Mouse (Mus musculus) kidney, adult 8-10 months (tissue): ENCODE results near the gene Crybg3.
"Not testable (repeated sequence)": the region's sequence is repeated elsewhere in the genome, so short reads cannot be mapped to it uniquely, and the experiment has no call there.

ENCODE experiments used
- DNase-seq, 2 experiments: peaks; one replicate each; pipeline ENCODE4 v3.0.0; 2022

The Crybg3 gene

DNA sequence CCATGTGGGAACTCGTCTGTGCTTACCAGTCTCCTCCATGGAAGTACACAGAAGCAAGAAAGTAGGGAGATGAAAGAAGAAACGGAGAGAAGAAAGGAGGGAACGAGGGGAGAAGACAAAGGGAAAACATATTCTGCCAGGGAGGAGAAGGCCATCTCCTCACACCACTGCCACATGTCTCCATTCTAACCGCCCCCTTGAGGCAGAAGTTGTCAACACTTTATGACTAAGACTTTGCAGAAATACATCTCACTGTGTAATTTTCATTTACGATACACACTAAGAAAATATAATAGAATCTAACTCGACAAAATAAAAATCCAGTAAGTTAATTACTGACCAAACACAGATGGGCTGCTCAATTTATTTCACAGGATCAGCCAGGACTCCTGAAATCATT is 73.8 kb downstream of the Crybg3 start:
- no peak for DNase-seq

DNA sequence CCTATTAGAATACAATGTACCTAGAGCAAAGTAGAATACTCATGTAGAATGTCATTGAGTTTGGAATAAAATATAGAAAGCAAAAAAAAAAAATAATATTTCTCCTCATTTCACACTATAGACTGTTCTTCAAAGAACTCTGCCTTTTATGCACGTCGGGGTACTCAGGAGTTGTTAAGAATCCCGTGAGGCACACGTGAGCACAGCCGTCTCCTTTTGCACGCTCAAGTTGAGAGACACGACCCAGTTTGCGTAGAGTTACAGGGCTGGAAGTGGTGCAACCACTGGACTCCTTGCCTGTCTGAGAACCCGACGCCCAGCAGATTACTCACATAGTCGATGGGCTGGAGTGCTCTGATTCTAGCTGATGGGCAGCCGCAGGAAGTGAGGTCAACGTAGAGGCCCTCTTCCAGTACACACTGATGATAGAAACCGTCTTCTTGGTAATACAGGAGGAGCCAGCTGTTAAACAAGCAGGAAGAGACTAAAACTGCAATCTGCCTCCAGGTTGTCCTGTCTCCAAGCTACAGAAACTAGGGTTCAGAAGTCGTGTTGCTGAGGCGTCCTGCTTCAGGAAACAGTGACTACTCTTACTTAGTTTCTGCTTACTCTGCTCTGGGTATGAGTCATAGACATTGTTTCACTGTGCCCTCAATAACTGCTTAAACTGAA is 78.9 kb downstream of the Crybg3 start:
- no peak for DNase-seq

DNA sequence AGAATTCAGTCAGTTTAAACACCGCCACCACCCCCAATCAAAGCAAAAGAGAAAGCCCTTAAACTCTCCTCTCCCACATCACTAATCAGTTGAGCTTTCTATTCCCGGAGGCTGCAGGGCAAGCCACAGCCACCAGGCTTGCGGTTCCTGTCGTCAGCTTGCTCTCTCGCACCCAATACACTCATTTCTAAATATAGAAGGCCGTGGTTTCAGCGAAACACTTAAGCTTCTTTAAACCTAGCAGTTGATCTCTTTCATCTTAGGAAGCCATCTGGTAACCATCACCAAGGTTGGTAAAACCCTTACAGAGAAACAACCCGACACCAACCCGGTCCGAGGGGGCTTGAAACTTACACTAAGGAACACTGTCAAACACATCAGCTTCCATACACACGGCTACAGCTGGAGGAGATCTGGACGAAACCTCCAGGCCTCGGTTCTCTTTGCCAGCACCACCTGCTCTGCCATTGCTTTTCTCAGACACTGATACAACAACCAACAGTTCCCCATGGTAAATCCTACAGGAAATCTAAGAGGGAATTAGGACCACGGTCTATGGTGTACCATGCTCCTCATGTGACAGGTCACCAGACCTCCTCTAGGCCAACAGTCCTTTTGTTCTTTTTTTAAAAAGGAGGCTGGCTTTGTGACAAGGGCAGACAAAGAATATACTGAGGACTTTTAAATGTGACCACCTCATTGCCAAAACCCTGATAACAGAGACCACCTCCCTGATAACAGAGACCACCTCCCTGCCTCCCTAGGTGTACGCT is 83.1 kb downstream of the Crybg3 start:
- no peak for DNase-seq

DNA sequence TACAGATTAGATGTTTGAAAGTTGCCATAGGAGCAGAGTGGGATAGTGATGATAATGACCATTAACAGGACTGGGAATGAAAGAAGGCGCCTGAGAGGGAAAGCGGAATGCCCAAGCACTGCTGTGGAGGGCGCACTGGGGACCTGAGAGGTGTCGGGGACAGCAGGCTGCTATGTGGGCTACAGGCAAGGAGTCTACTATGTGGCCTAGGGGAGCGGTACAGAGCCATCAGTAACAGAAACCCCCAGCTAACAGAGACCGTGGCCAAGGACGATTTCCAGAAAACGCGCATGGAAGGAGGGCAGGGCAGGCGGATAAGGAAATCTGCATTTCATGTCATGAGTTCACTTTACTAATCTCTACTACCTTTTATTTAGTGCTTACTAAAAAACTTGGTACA is 83.8 kb downstream of the Crybg3 start:
- DNase-seq, result no peak

DNA sequence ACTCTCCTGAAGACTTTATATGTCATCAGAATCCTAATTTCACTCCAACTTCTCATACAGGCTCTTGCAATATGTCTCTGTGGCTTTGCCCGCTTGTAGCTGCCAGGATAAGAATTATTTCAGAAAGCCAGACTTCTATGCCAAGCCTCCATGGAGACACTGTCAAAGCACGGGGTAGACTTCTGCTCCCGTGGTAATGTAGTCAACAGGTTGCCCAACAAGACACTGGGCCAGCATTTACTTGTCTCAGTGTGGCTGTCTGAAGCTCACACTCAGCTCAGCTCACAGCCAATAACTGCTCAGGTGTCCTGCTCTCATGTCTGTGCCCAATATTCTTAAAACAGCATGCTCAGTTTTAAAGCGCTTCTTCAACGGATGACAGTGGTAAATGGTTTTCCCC is 85.6 kb downstream of the Crybg3 start:
- DNase-seq, result no peak

DNA sequence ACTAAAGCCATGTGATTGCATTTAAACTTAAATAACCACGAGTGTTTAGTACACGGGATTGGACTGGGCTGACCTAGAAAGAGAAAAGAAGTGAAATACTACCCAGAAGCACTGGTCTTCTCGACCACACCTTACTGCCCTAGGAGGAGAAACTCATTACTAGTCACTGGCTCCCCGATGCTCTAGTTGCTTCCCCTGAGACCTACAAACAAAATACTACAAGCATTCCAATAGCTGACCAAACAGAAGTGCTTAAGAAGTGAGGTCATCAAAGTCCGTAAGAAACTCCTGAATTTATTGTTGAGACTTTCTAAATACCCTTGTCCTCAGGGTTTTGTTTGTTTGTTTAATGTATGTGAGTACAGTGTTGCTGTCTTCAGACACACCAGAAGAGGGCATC is 90.9 kb downstream of the Crybg3 start:
- no peak for DNase-seq

DNA sequence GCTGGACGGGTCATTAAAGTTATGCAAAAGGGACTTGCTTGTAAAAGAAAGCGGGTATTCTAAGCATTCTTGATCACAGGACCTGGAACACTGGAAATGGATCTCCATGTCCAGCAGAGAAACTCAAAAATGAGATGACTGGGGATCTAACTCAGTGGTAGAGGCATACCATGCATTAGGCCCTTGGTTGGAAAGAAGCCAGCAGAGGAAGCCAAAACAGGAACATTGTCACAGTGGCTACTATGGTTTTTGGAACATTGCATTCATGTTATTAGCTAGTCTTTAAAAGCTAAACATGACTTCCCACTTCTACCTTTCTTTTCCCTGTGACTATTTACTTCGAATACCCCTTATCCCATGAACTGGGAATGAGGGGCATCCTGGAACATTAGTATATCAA is 101.6 kb downstream of the Crybg3 start:
- DNase-seq, result no peak

DNA sequence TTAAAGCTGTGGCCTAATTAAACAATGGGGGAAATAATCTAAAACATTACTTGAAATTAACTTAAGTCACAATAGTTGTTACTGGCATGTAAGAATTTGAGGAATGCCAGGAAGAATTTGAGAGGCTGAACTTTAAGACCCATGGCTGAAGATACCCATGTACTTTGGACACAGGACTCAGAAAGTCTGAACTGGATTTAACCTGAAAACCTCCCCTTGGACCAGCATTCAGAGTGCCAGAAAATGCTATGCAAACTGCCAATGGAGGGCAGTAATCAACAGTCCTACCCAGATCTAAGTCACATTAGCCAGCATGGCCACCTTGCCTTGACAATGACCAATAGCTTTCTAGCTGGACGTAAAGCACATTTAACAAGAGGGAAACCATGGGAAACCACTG is 102.8 kb downstream of the Crybg3 start:
- peak; percentile 52 to 79 for DNase-seq

DNA sequence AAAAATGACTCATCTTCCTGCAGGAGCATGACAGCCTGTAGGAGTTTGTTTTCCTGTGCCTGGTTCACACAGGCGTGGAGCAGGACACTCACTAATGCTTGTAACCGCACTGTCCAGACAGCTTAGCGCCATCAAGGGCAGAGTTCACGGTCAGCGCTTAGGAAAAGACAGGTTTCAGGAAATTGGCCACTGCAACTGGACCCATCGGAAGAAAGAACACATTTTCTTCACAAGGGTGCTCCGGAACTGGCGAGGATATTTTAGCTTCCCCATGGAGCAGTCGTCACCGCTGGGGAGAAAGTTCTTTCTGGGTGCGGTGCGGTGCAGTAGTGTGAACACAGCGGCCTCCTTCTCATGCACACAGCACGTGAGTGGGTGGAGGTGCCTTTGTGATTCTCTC is 107.6 kb downstream of the Crybg3 start:
- DNase-seq, result peak; percentile 64 to 67

DNA sequence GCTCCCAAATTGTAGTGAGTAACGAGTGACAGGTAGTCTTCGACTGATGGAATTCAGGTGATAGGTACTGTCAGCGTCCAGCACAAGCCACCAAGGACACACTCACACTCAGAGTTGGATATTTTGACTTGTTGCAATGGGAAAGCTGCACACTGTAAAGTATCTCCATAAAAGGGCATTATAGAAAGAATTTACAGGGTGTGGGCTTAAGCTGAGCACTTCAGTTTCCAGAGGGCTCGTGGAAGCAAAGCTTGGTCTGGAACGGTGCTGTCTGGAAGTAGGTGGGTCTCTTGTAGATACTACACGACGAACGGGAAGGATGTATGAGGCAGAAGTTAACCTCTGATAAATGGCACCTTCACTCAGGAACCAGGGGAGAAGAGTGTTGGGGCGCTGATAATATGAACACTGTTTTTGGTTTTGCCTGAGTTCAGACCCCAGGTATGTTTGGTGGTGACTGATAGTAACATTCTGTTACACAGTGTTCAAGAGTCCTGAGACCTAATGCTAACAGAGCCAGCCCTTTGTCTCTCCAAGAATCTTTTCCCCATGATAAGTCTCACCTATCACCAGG is 112.7 kb downstream of the Crybg3 start:
- no peak for DNase-seq

DNA sequence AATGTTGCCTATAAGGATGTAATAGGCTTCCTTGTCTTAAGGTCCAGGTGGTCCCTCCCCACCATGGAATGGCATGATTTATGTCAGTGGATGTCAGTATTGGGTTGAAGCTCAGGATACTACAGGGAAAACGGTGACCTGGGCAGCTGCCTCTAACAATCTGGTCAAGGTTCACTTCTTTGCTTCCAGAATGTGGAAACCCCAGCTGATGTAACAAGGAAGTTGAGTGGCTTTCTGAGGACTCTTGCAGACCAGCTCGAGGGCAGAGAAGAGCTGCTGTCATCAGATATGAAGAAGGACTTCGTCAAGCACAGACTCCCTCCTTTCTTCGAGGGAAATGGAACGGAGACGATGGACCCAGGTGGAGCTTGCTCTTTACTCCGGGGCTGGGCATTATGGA is 113.5 kb downstream of the Crybg3 start:
- DNase-seq, result peak; percentile 15 to 41

DNA sequence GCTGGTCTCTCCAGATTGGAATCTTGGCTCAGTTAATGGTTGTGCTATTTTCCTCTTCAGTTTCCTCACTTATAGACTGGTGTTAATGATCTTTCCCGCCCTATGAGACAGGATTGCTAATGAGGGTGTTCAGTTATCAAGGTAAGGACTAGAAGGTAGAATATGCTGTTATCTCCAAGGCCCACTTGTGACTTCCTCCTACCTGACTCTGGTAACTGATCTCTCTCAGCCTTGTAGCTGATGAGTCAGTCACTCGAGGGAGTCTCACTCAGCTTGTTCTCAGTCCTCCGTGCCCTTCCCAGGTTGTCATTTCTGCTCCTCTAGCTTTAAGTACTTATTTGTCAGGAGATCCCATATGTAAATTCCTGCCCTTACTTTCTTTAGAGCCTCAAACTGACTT is 122.8 kb downstream of the Crybg3 start:
- DNase-seq, result no peak

DNA sequence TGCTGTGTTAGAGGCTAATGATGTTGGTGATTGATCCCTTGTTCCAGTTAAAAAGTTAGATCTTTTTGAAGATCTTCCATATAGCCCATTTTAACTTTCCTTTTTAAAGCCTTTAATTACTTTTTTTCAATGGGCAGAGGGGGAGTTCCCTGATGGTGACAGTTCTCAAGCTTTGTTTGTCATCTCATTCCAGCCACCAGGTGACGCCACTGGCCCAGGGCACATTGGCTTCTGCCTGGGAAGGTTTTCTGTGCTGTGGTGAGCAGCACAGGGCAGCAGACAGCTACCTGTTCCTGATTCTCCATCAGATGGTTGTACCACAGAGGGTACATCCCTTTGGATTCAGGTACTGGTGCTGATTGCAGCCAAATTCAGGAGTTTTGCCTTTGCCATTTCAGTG is 126.0 kb downstream of the Crybg3 start:
- peak; percentile 41 to 78 for DNase-seq

DNA sequence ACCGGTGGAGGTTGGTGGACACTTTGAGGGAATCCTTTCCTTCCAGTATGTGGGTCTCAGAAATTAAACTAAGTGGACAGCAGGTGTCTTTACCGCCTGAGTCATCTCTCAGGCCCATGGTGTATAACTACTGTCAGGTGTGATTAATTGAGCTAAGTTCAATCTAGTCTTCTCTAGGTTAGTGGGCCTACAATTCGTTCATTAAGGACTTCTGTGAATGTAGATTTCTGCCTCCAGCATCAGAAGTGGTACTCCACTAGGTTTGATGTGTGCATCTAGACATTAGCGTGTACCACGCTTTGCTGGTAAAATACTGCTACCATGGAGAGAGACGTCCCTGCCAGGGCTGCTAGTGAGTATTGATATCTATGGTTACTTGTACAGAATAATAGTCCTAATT is 128.2 kb downstream of the Crybg3 start:
- no peak for DNase-seq

DNA sequence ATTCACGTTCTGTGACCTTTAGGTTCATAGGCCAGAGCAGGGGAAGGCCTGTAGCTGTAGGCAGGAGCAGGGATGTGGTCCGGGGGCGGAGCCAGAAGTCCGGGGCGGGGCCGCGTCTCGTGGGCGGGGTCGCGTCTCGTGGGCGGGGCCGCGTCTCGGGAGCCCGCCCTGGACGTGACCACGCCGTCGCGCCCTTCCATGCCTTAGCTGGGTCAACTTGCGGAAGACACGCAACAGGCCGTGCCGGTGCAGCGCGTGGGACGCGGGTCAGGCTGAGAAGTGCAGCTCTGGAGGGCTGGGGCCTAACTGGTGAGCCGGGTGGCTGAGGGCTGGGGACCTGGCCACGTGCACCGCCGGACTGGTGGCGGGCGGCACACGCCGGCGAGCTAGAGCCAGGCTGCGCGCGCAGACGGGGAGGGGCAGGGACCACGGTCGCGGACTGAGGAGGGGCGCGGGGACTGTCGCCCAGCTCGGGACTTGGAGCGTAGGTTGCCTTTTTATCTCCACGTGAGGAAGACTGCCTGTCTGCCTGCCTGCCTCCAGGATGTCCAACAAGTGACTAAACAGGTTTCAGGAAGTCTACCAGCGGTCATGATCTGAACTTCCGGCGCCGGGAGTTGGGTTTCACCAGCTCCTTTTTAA is 129.0 kb downstream of the Crybg3 start, which contains the start of gene Riox2:
TSS of gene Riox2 (plus strand) at position 139 of the 642 bp plus-strand sequence.
- peak; percentile 74 to 82 for DNase-seq

DNA sequence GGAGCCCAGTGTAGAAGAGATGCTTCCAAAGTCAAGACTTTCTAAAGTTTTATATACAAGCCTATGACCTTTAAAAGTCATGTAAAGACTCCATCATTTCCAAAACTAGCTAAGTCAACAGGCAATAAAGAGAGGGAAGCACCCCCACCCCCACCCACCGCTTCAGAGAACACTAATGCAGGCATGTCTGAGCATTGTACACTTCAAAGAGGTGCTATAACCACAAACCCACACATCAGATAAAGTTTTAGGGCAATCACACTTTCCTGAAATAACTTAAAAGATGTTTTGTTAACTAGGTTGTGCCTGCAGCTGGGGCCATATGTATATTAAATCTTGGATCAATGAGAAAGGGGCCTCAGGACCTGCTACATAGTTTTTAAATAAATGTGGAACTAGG is 130.9 kb downstream of the Crybg3 start:
- DNase-seq, result no peak

DNA sequence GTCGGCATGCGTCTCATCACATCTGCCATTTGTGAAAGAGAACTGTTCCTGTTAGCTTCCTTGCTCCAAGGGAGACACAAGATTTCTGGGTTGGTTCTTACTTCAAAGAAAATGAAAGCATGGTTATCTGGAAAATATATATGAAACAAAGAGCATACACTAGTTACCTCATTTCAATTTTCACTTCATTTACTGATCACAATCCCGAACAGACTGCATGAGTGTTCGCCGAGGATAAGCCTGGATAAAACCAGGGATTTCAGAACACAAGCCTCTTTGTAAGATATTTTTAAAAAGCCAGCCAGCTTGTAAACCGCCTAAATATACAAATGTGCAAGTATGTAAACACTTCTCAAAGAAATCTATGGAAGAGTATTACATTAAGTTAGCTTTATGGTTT is 136.8 kb downstream of the Crybg3 start:
- DNase-seq, result no peak

DNA sequence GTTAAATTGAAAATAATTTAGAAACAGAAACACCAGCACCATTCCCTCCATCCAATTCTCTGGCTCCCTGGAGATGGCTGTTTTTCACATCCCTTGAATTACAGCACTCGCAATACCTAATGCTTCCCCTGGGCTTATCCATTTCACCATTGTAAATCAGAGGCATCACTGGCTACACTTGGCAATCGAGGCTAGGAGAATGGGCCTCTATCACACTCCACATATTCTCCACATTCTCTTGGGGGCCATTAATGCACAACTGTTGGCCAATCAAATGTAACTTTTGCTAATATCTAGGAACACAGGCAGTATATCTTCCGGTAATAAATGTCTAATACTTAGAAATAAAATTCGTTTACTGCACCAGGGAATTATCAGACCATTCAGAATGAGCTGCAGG is 137.2 kb downstream of the Crybg3 start:
- DNase-seq, result no peak

DNA sequence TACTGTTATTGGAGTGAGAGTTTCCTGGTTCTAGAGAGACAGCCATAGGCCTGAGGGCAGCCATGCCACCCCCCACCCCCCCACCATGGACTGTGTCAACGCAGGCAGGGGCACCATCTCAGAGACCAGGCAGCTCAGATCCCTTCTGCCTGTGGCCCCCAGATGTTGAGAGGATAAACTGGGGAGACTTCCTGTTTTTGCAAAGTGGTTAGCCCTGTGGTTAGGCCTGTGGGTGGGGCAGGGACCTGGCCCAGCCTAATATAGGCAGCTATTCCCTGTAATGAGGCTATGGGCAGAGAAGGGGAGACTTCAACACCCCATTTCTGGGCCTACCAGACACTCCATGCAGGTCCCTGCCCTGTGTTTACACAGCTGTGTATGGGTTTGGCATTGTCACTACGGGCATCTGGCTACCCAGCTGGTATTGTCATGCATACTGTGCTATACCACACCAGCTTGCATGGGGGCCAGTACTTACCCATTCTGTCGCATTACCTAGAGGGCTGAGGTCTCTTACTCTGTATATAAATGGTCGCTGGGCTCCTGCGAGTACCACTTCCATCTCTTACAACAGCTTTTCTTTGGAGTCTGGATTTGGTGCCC is 141.4 kb downstream of the Crybg3 start:
- DNase-seq, result not testable (repeated sequence)

DNA sequence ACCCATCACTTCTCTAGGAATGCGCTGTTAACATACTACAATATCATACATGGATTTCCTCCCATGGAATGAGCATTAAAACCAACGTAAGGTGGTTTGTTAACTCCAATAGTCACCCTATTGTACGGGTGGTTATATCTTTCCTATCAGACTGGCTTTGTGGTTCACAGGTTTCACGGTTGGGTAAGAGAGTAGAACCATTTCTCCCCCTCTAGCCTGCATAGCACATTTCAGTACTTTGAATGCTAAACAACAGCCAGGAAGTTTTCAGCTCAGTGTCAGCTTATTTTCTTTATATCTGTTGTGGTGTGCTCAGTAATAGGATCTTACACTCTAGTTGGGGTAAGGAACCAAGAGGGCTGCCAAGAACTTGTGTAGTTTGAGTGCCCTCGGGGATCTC is 149.0 kb downstream of the Crybg3 start:
- DNase-seq, result no peak

DNA sequence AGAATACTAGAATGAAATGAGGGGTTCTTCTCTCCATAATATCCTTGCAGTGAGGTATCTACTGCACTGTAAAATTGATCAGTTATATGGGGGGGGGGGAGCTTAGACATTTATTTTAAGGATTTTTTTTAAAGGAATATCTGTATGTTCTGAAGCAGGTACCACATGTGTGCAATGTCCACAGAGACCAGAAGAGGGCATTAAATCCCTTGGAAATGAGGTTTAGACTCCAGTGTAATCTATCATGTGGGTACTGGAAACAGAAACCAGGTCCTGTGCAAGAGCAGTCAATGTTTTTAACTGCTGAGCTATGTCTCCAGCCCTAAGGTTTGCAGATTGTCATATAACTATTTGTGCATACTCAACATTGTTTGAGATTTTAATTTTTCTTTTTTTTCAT is 151.7 kb downstream of the Crybg3 start:
- no peak for DNase-seq

DNA sequence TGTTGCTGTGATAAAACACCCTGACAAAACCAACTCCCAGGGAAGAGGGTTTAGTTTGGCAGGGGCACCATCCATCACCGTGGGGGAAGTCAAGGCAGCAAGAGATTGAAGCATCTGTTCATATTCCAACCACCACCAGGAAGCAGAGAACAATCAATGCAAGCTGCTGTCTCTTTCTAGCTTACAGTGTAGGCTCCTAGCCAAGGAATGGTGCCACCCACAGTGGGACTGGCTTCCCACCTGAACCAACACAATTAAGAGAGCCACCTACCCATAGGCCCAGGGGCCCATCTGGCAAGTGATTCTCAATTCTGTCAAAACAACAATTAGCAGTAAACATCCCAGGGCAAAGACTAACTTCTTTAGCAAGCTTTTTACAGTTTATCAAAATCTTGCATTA is 152.6 kb downstream of the Crybg3 start:
- DNase-seq, result no peak

DNA sequence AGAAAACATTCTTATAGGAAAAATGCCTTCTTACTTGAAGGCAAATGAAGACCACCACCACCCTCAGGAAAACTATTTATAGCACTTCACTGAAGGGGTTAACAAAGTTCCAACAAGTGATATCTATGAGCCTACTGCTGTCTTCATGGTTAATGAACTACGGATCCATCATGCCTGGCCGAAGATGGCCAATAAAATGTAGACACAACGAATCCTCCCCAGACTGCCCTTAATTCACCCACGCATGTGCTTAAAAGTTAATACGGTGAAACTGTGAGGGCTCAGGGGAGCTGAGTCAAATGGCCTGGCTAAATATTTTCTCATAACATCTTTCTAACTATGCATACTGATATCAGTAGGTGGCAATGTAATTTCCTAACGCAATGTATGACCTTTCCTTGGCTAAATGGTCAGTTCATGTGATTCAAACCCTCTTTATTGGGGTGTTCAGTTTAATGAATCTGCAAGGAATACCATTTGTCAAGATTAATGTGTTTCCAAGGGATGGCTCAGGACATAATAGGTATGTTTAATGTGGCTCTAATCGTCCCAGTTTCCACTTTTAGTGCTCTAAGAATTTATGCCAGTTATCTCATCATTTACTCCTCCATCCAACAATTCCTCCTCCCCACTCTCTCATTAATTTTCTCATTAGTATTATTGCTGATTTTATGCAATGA is 155.8 kb downstream of the Crybg3 start:
- DNase-seq, result peak; percentile 19 to 21
